Mouse (Mus musculus) thymus, postnatal 0 days (tissue): ENCODE data around the gene P2ry14. TPM values are rescaled to one million over a fixed set of nuclear protein-coding genes. Genes with fewer than 3 reads are reported as not detected.
"Not testable (repeated sequence)": the region's sequence is repeated elsewhere in the genome, so short reads cannot be mapped to it uniquely, and the experiment has no call there.

Experiments used
- DNase-seq: peaks from one replicate; pipeline ENCODE4 v3.0.0-alpha.2; 2015; ENCODE audit warnings: low spot score
- polyA plus RNA-seq: library from polyadenylated mRNA; unstranded; fragments of >200 nt; fragmentation: Nextera tagmentation; extraction: Ambion mirVana; gene quantifications from 2 replicates; pipeline ENCODE4 v1.2.1, GENCODE M21; 2015

Gene P2ry14
- polyA plus RNA-seq, 1 experiment from 2014 or later: 6.9 TPM

GRCm38 (mm10) chr3:59145194-59145593, 8.2 kb downstream of the P2ry14 start:
- DNase-seq: no peak

- DNase-seq: no peak
Observed at GRCm38 (mm10) chr3:59141507-59142305, 11.7 kb downstream of the P2ry14 start.

- DNase-seq: not testable (repeated sequence)
Observed at GRCm38 (mm10) chr3:59140941-59141340, 12.5 kb downstream of the P2ry14 start.

GRCm38 (mm10) chr3:59140115-59140514, 13.3 kb downstream of the P2ry14 start:
- no peak for DNase-seq

- DNase-seq: no peak
Observed at GRCm38 (mm10) chr3:59139651-59140051, 13.8 kb downstream of the P2ry14 start.

- no peak for DNase-seq
Observed at GRCm38 (mm10) chr3:59138946-59139468, 14.4 kb downstream of the P2ry14 start.

- no peak for DNase-seq
Observed at GRCm38 (mm10) chr3:59135911-59136653, 17.3 kb downstream of the P2ry14 start.

- peak; percentile 17 for DNase-seq
Observed at GRCm38 (mm10) chr3:59133189-59133588, 20.2 kb downstream of the P2ry14 start.

- DNase-seq: no peak
Observed at GRCm38 (mm10) chr3:59131966-59132365, 21.5 kb downstream of the P2ry14 start.

- DNase-seq: no peak
Observed at GRCm38 (mm10) chr3:59131081-59131480, 22.3 kb downstream of the P2ry14 start.

- peak; percentile 53 for DNase-seq
Observed at GRCm38 (mm10) chr3:59130431-59130830, 23.0 kb downstream of the P2ry14 start.

- no peak for DNase-seq
Observed at GRCm38 (mm10) chr3:59129547-59129946, 23.9 kb downstream of the P2ry14 start.

GRCm38 (mm10) chr3:59128681-59129080, 24.7 kb downstream of the P2ry14 start:
- DNase-seq: no peak

- no peak for DNase-seq
Observed at GRCm38 (mm10) chr3:59125783-59126555, 27.4 kb downstream of the P2ry14 start.

GRCm38 (mm10) chr3:59125022-59125421, 28.4 kb downstream of the P2ry14 start:
- no peak for DNase-seq

- DNase-seq: no peak
Observed at GRCm38 (mm10) chr3:59121780-59122449, 31.5 kb downstream of the P2ry14 start.

- DNase-seq: no peak
Observed at GRCm38 (mm10) chr3:59121067-59121730, 32.2 kb downstream of the P2ry14 start.

- DNase-seq: no peak
Observed at GRCm38 (mm10) chr3:59113973-59114517, 39.4 kb downstream of the P2ry14 start.

GRCm38 (mm10) chr3:59113291-59113690, 40.1 kb downstream of the P2ry14 start:
- DNase-seq: not testable (repeated sequence)

GRCm38 (mm10) chr3:59111944-59112343, 41.5 kb downstream of the P2ry14 start:
- DNase-seq: no peak
